Mouse (Mus musculus): Measurements from ENCODE around the gene Asic2.
A peak's percentile ranks its signal among the peaks of the same experiment; 100 is the strongest.

GRCm38 (mm10) chr11:81462199-81462598, 506.1 kb downstream of the Asic2 start:
- peak; percentile 13; the same call in 1 of the 2 replicates for TF ChIP-seq CTCF (IDR thresholded peaks at IDR 0.05; ENCODE audit: low read depth)
- TF ChIP-seq EP300 (IDR thresholded peaks at IDR 0.05; ENCODE audit: low read depth): no peak
